Mouse (Mus musculus): ENCODE data around the gene Gm44790. TPM values are rescaled to one million over a fixed set of nuclear protein-coding genes. Genes with fewer than 3 reads are reported as not detected.
A peak's percentile ranks its signal among the peaks of the same experiment; 100 is the strongest.
"Not testable (repeated sequence)": the region's sequence is repeated elsewhere in the genome, so short reads cannot be mapped to it uniquely, and the experiment has no call there.

Gm44790 gene
- total RNA-seq, 2 experiments from 2014 or later = not detected

- peak; percentile 38 for TF ChIP-seq CTCF (conservative IDR thresholded peaks at IDR 0.05)
Measured at GRCm38 (mm10) chr6:86487358-86488148, 61.1 kb downstream of the Gm44790 start.

GRCm38 (mm10) chr6:86488149-86488485 is 61.7 kb downstream of the Gm44790 start:
- no peak overlapping the region for H3K4me3 ChIP-seq
- DNase-seq (ENCODE audit: low spot score in 2 of 2) = peak in 1 of 2 experiments; percentile 13
- H3K27ac ChIP-seq = peak overlapping the region; percentile 93
- no peak for TF ChIP-seq CTCF (conservative IDR thresholded peaks at IDR 0.05)

More at GRCm38 (mm10) chr6:86487358-86488148, 61.1 kb downstream of the Gm44790 start:
- Histone ChIP-seq H3K27ac (peak overlapping the region; percentile 93), H3K4me3 (peak overlapping the region; percentile 31; the same call in 1 of the 2 replicates)
- peak; percentile 64 to 66 for DNase-seq (ENCODE audit: low spot score in 2 of 2)

GRCm38 (mm10) chr6:86489945-86490344 is 63.5 kb downstream of the Gm44790 start:
- Histone ChIP-seq H3K4me3 (no peak overlapping the region), H3K27ac (no peak overlapping the region)
- no peak for DNase-seq (ENCODE audit: low spot score in 2 of 2)
- no peak for TF ChIP-seq CTCF (conservative IDR thresholded peaks at IDR 0.05)

GRCm38 (mm10) chr6:86490413-86490812 is 64.0 kb downstream of the Gm44790 start:
- not testable (repeated sequence) for H3K27ac ChIP-seq; H3K4me3 ChIP-seq; DNase-seq (ENCODE audit: low spot score in 2 of 2)

GRCm38 (mm10) chr6:86493469-86494263 is 67.2 kb downstream of the Gm44790 start:
- H3K4me3 ChIP-seq = no peak overlapping the region
- peak overlapping the region; percentile 7; the same call in 1 of the 2 replicates for H3K27ac ChIP-seq
- DNase-seq (ENCODE audit: low spot score in 2 of 2) = no peak
- TF ChIP-seq CTCF (conservative IDR thresholded peaks at IDR 0.05) = no peak

- H3K4me3 ChIP-seq = no peak overlapping the region
- peak; percentile 53 for TF ChIP-seq CTCF (conservative IDR thresholded peaks at IDR 0.05)
- no peak overlapping the region for H3K27ac ChIP-seq
- no peak for DNase-seq (ENCODE audit: low spot score in 2 of 2)
Measured at GRCm38 (mm10) chr6:86494767-86495166, 68.3 kb downstream of the Gm44790 start.

Other genes starting within 250 kb of the Gm44790 start
- 10 to 100 TPM; 28.3 to 32.0 TPM for gene Tgfa, start 231.4 kb upstream of the Gm44790 start, total RNA-seq (2021)
- 10 to 100 TPM; 27.0 to 30.0 TPM for gene Fam136a, start 61.0 kb upstream of the Gm44790 start, total RNA-seq (2021)
- gene Snrpg, start 55.4 kb upstream of the Gm44790 start, total RNA-seq (2021) = 10 to 100 TPM; 75.3 to 88.0 TPM
- 100 to 1,000 TPM; 112 to 118 TPM for gene Pcyox1, start 29.5 kb upstream of the Gm44790 start, total RNA-seq (2021)
- 100 to 1,000 TPM; 151 to 156 TPM for gene Tia1, start 22.4 kb upstream of the Gm44790 start, total RNA-seq (2021)
- gene C87436, start 11.7 kb downstream of the Gm44790 start, total RNA-seq (2021) = 10 to 100 TPM; 18.9 to 20.6 TPM
- gene Pcbp1, start 99.7 kb downstream of the Gm44790 start, total RNA-seq (2021) = 100 to 1,000 TPM; 179 to 184 TPM
- 1 to 10 TPM; 1.2 to 1.9 TPM for gene Asprv1, start 201.5 kb downstream of the Gm44790 start, total RNA-seq (2021)
- 10 to 100 TPM; 17.9 to 20.7 TPM for gene Mxd1, start 242.5 kb downstream of the Gm44790 start, total RNA-seq (2021)

Data from layer of hippocampus, adult 2 months (tissue).